ENCODE assay signal across 8 mouse cellular contexts in the genomic region with DNA sequence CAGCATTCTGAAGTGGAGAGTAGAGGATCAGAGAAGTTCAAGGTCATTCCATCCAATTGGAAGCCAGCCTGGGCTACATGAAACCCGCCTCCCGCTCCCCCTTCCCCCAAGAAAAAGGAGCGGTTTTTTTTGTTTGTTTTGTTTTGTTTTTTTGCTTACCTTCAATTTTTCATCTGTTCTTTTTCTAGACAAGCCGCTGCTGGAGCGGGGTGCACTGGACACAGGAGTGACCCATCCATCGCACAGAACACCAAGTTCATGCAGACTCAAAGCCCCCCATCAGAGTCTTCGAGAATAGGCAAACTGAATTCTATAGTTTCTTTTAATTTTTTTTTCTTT. TPM values are rescaled to one million over a fixed set of nuclear protein-coding genes. Genes with fewer than 3 reads are reported as not detected.
A peak's percentile ranks its signal among the peaks of the same experiment; 100 is the strongest.
DNase-seq lines count a peak whose midpoint lies in the region; ATAC-seq and TF ChIP-seq lines count a peak whose summit lies in the region.

No protein-coding gene starts in this region.

- TF ChIP-seq EP300 in liver, embryonic 14.5 days (IDR thresholded peaks at IDR 0.05; ENCODE audit: low read depth): no peak

- peaks cover 8% of the 10 kb centered on the region for H3K4me1 ChIP-seq in cerebellum, adult 2 months (ENCODE audit: control insufficient read depth, insufficient read depth, low read length)
- peaks cover 21% of the 10 kb centered on the region for H3K4me1 ChIP-seq in thymus, adult 2 months (replicated peaks; ENCODE audit: control insufficient read depth, insufficient read depth, low read length)
- peaks cover 34 to 35% of the 10 kb centered on the region in 2 experiments for H3K4me1 ChIP-seq in liver, embryonic 14.5 days (replicated peaks; ENCODE audit: control insufficient read depth in 2 of 2, insufficient read depth in 2 of 2, low read length in 1 of 2)

- no peak for DNase-seq in cerebellum, adult 2 months
- DNase-seq in cerebellum, adult 9-10 months: no peak
- DNase-seq in thymus, adult 2 months: no peak
- no peak for DNase-seq in thymus, postnatal 14 days
- no peak for DNase-seq in liver, embryonic 14.5 days (ENCODE audit: low read depth in 3 of 3, low spot score in 3 of 3)
- DNase-seq in c-Kit-positive CD71-positive TER-119-positive erythroid progenitor cells, embryonic 14.5 days (ENCODE audit: low spot score): no peak
- no peak for DNase-seq in layer of hippocampus, adult 11-12 months (ENCODE audit: low spot score)

- no peaks in the 10 kb centered on the region for H3K27me3 ChIP-seq in cerebellum, adult 2 months (ENCODE audit: control insufficient read depth, insufficient read depth, low read length)
- H3K27me3 ChIP-seq in thymus, adult 2 months (ENCODE audit: control insufficient read depth, insufficient read depth, low read length): no peaks in the 10 kb centered on the region
- H3K27me3 ChIP-seq in liver, embryonic 14.5 days (ENCODE audit: control insufficient read depth, insufficient read depth, low read length): no peaks in the 10 kb centered on the region

- H3K9me3 ChIP-seq in liver, embryonic 14.5 days (ENCODE audit: control insufficient read depth, low read length): no peaks in the 10 kb centered on the region

- H3K27ac ChIP-seq in cerebellum, adult 2 months (ENCODE audit: insufficient read depth, low read length): peak overlapping the region; percentile 99
- H3K27ac ChIP-seq in thymus, adult 2 months (ENCODE audit: control insufficient read depth, insufficient read depth, low read length): peak overlapping the region; percentile 74
- H3K27ac ChIP-seq in liver, embryonic 14.5 days: peak overlapping the region; percentile 61

- H3K4me2 ChIP-seq in liver, embryonic 14.5 days (ENCODE audit: low read depth): peak overlapping the region; percentile 76

- H3K9ac ChIP-seq in liver, embryonic 14.5 days (replicated peaks): peak overlapping the region; percentile 87

- ATAC-seq in liver, embryonic 14.5 days (ENCODE audit: insufficient read depth): no peak
- no peak for ATAC-seq in granulocyte monocyte progenitor cell, adult 5-6 weeks (replicated peaks; ENCODE audit: poor library complexity, severe bottlenecking)

- peak overlapping the region; percentile 100 for H3K4me3 ChIP-seq in cerebellum, adult 2 months (replicated peaks; ENCODE audit: insufficient read depth, low read depth, low read length)
- peak overlapping the region; percentile 93 for H3K4me3 ChIP-seq in thymus, adult 2 months (ENCODE audit: control insufficient read depth, insufficient read depth, low read length)
- peak overlapping the region; percentile 94 to 96 for H3K4me3 ChIP-seq in liver, embryonic 14.5 days (ENCODE audit: insufficient read depth in 1 of 2, low read depth in 2 of 2, low read length in 2 of 2)

- H3K36me3 ChIP-seq in thymus, adult 2 months (ENCODE audit: control insufficient read depth, insufficient read depth, low read length): no peaks in the 10 kb centered on the region
- peaks cover 3% of the 10 kb centered on the region; the same call in 1 of the 2 replicates for H3K36me3 ChIP-seq in liver, embryonic 14.5 days (replicated peaks; ENCODE audit: control insufficient read depth, insufficient read depth, low read depth)

- no peak for TF ChIP-seq CTCF in cerebellum, adult 2 months (IDR thresholded peaks at IDR 0.05; ENCODE audit: borderline replicate concordance, insufficient read depth, low read depth, low read length)
- no peak for TF ChIP-seq CTCF in thymus, adult 2 months (IDR thresholded peaks at IDR 0.05; ENCODE audit: borderline replicate concordance, control insufficient read depth, extremely low read depth, insufficient read depth, low read length, poor library complexity)
- no peak for TF ChIP-seq CTCF in liver, embryonic 14.5 days (IDR thresholded peaks at IDR 0.05; ENCODE audit: low read depth)

- TF ChIP-seq POLR2A in cerebellum, adult 2 months (IDR thresholded peaks at IDR 0.05; ENCODE audit: borderline replicate concordance, insufficient read depth, low read length): no peak
- TF ChIP-seq POLR2A in thymus, adult 2 months (IDR thresholded peaks at IDR 0.05; ENCODE audit: control insufficient read depth, extremely low read depth, insufficient read depth, low read length, poor library complexity): no peak

- WGBS in cerebellum, adult 2 months: 6% methylated on average over 7 of the region's 7 CpGs
- WGBS in thymus, adult 2 months: 13% methylated on average over 7 of the region's 7 CpGs
- WGBS in liver, embryonic 14.5 days (ENCODE audit: insufficient replicate concordance): 11% methylated on average over 7 of the region's 7 CpGs

RNA-seq across cellular contexts. Expression of a gene that starts 0.9 kb away (rescaled TPM):
- 64.4 and 69.2 TPM in 2 replicates for polyA plus RNA-seq in cerebellum, adult 2 months (2012; rRNA removed)
- polyA plus RNA-seq in thymus, adult 2 months (2012; rRNA removed): 120 and 142 TPM in 2 replicates
- polyA plus RNA-seq in liver, embryonic 14.5 days (2012; rRNA removed): 33.9 and 37.4 TPM in 2 replicates
- polyA plus RNA-seq in liver, embryonic 14.5 days (2014; fragmentation: Nextera tagmentation; extraction: Ambion mirVana): 19.1 and 23.2 TPM in 2 replicates
- total RNA-seq in granulocyte monocyte progenitor cell, adult 5-6 weeks (2014; fragmentation: Nextera tagmentation): 161 and 168 TPM in 2 replicates
- total RNA-seq in granulocyte monocyte progenitor cell, adult 5-6 weeks (2017): 123 and 128 TPM in 2 replicates
